Mouse (Mus musculus): ENCODE results near the gene Thbs2. TPM values are rescaled to one million over a fixed set of nuclear protein-coding genes. Genes with fewer than 3 reads are reported as not detected.
A peak's percentile ranks its signal among the peaks of the same experiment; 100 is the strongest.

Gene Thbs2
- total RNA-seq (2021): 1 to 10 TPM; 4.1 to 4.2 TPM
- long read RNA-seq: 0 reads

- no peak for DNase-seq (ENCODE audit: low spot score in 2 of 2)
Observed at GRCm38 (mm10) chr17:14693994-14694374, at the start of gene Thbs2. Gene Thbs2 (minus strand): TSS chr17:14694235.

DNA sequence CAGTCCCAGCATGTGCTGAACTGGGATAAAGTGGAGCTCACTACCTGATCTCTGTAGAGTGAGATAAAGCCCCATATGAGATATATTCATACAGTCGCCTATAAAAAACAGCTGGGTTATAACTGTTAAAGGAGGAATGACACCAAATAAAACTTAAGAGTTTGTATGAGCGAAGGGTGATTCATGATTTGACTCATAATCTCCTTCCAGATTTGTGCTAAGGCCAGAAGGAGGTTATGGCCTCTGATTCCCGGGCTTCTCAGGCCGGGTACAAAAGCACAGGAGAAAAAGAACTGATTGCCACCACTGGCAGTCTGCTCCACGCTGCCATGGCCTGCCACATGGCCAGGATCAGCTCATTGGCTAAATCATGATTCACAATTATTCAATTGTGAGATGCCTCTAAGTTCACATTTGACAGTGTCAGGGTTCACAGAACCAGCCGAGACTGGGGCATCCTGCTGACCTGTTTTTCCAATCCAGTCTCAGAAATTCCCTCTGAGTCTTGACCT lies 41.5 kb upstream of the Thbs2 start:
- no peak for DNase-seq (ENCODE audit: low spot score in 2 of 2)

DNA sequence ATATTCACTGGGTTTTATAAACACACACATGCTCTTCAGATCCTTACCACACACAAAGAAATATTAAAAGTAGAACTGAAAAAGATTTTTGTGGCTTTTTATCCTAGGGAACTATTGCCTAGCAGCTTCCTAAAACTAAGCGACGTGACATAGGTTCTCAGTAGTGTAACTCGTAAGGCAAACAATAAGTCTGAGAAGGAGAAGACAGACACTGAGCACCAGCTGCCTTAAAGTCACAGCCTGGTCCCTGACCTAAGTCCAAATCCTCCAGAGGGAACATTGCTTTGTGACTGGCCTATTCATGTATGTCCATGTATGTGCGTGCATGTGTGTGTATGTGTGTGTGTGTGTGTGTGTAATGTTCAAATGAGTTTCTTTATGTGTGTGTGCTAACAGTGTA lies 40.3 kb upstream of the Thbs2 start:
- DNase-seq (ENCODE audit: low spot score in 2 of 2): no peak

DNA sequence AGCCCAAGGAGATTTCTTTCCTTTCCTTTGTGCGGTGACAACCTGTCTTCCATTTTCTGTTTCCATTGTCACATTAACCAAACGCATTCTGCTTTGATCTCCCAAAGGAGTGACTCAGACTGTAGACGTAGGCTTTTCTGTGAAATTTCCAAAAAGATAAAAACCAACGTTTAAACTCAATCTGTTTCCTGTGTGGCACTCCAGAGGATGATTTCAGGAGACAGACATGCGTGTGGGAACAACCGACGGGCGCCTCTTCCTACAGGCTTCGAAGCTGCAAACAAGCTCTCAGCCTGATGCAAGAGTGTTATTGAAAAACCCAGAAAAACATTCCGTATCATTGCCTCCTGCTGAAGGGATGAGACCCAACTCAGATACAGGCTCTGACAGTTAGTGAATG lies 39.9 kb upstream of the Thbs2 start:
- no peak for DNase-seq (ENCODE audit: low spot score in 2 of 2)

DNA sequence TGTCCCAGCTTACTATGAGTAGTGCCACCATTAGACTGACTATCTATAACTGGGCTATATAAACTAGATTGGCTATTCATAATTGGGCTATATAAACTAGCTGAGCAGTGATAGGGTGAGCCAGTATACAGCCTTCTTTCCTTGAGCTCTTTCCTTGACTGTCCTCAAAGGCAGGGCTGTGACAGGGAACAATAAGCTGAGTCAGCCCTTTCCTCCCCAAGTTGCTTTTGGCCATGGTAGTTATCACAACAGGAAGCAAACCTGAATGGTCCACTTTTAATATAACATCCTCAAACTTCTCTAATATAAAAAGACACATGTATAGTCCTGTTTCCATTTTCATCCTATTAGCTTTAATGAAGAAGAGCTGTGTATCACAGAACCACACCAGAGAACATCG lies 39.0 kb upstream of the Thbs2 start:
- DNase-seq (ENCODE audit: low spot score in 2 of 2): no peak

- no peak for DNase-seq (ENCODE audit: low spot score in 2 of 2)
Observed at GRCm38 (mm10) chr17:14730629-14731028, 36.6 kb upstream of the Thbs2 start.

- no peak for DNase-seq (ENCODE audit: low spot score in 2 of 2)
Observed at GRCm38 (mm10) chr17:14727481-14727880, 33.4 kb upstream of the Thbs2 start.

GRCm38 (mm10) chr17:14724786-14725185 lies 30.8 kb upstream of the Thbs2 start:
- DNase-seq (ENCODE audit: low spot score in 2 of 2): no peak

- DNase-seq (ENCODE audit: low spot score in 2 of 2): no peak
Observed at GRCm38 (mm10) chr17:14721325-14721724, 27.3 kb upstream of the Thbs2 start.

GRCm38 (mm10) chr17:14720912-14721311 lies 26.9 kb upstream of the Thbs2 start:
- no peak for DNase-seq (ENCODE audit: low spot score in 2 of 2)

GRCm38 (mm10) chr17:14720227-14720626 lies 26.2 kb upstream of the Thbs2 start:
- DNase-seq (ENCODE audit: low spot score in 2 of 2): no peak

GRCm38 (mm10) chr17:14718801-14719200 lies 24.8 kb upstream of the Thbs2 start:
- no peak for DNase-seq (ENCODE audit: low spot score in 2 of 2)

- DNase-seq (ENCODE audit: low spot score in 2 of 2): no peak
Observed at GRCm38 (mm10) chr17:14714782-14715181, 20.7 kb upstream of the Thbs2 start.

DNA sequence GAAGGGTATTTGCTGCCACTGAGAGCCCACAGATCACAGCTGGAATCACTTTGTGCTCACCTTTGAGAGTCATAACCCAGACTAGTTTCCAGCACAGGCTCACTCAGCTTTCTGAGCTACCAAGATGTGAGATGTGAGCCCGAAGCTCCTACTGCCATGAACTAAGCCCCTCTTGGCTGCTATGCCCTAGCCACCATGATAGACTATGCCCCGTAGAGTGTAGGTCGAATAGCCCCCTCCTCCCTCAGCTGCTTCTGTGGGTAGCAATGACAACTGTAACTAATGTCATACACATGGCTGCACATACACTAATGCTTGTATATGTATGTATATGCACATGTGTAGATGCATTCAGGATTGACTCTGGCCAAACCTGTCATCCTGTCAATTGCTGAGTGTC lies 20.3 kb upstream of the Thbs2 start:
- no peak for DNase-seq (ENCODE audit: low spot score in 2 of 2)

DNA sequence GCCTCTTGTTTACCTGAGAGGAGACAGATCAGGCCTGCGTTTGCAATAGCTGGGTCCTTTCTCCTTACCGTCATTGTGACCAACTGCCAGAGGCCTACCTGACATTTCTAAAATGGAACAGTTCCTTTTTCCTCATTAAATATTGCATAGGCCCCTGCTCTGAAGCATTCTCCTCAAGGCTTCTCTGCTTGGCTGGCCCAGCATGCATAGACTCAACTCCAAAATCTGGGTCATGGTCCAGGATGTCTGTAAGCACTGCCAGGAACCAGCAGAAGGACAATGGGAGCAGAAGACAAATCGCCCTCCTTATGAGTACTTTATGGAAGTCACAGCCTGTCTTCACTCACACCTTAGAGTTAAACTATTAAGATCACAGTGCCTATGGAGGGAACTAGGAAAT lies 17.7 kb upstream of the Thbs2 start:
- no peak for DNase-seq (ENCODE audit: low spot score in 2 of 2)

GRCm38 (mm10) chr17:14711032-14711431 lies 17.0 kb upstream of the Thbs2 start:
- no peak for DNase-seq (ENCODE audit: low spot score in 2 of 2)

DNA sequence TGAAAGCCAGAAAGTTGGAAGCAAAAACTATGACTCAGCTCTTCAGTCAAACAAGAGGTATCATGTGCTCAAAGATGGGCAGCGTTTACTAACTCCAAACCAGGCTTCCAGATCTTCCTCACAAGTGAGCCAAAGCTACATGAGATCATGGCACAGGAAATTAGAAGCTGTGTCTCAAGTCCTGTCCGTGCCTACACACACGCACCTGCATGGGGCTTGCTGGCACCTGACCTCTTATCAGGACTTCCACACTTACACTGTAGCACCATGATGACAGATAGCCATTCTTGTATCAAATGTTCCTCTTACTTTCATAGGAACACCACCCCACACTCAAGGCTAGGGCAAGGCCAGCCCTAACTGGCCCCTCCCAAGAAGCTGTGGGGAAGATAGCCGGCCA lies 12.0 kb upstream of the Thbs2 start:
- no peak for DNase-seq (ENCODE audit: low spot score in 2 of 2)

- DNase-seq (ENCODE audit: low spot score in 2 of 2): no peak
Observed at GRCm38 (mm10) chr17:14705466-14705865, 11.4 kb upstream of the Thbs2 start.

DNA sequence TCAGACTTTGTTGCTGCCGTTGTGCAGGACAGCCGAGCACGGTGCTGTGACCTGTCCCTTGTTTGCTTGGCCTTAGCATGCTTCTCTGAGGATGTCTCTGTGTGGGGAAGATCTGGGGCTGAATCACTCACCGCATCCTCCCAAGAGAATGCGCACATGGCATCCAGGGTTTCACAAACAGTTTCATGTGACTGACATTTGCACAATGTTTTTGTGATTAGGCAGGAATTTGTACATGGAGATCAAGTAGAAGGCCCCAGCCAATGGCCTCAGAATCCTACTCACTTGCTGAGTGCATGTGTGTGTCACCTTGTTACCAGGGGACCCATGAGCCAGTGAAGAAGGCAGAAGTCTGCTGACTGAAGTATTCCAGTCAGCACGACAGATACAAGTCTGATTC lies 9.7 kb upstream of the Thbs2 start:
- peak in 1 of 2 experiments; percentile 11 for DNase-seq (ENCODE audit: low spot score in 2 of 2)

GRCm38 (mm10) chr17:14703268-14703667 lies 9.2 kb upstream of the Thbs2 start:
- no peak for DNase-seq (ENCODE audit: low spot score in 2 of 2)

GRCm38 (mm10) chr17:14702701-14703100 lies 8.7 kb upstream of the Thbs2 start:
- DNase-seq (ENCODE audit: low spot score in 2 of 2): peak in 1 of 2 experiments; percentile 19

DNA sequence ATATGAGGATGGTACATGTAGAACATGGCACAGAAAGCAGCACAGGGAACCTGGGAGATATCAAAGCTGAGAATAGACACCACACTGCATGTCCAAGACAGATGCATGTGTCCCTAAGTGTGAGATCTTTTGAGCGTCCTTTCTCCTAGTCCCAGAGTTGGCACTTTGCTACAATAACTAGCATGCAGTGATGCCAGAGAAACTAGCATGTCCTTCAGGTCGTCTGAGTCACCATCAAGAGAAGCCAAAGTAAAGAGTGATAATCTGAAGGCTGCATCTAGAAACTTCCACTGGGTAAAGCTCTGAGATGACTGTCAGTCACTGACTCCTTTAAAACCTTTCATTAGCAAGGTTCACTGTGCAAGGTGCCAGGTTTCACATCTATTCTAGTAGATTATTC lies 7.9 kb upstream of the Thbs2 start:
- no peak for DNase-seq (ENCODE audit: low spot score in 2 of 2)

DNA sequence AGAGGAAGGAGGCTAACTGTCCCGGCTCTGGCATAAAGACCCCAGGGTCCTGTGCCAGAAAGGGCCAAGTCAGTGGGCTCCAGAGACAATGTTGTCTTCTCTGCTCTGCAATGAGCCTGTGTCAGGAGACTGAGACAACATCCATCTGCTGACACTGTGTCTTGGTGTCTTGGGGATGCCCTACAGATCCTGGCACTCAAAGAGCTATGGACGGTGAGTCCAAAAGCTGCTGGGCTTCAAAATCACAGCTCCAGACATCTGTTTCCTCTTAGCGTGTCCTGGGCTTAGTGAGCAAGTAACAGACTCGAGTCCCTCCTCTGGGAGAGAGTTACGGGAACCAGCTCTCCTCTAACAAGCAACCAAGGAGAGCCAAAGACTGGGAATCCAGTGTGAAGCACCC lies 6.2 kb upstream of the Thbs2 start:
- no peak for DNase-seq (ENCODE audit: low spot score in 2 of 2)

DNA sequence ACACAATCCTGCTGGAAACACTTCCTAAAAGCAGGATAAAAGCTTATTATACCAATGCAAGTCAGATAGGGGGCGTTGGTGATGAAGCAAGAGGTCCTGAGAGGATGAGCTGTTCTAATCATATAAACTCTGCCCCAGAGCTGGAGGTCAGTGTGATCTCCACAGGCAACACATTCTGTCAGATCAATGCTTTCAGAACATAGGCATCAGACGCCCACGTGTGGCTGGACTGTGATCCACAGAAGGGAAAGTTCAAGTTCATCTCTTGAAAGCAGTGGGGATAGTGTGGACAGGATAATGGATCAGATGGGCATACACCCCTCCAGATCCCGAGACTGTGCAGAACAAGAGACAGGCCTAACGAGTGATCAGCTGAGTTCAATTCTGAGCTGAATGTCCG lies 4.2 kb upstream of the Thbs2 start:
- no peak for DNase-seq (ENCODE audit: low spot score in 2 of 2)
